Mouse (Mus musculus): ENCODE measurements around the gene D930048N14Rik. TPM values are rescaled to one million over a fixed set of nuclear protein-coding genes. Genes with fewer than 3 reads are reported as not detected.
"Not testable (repeated sequence)": the region's sequence is repeated elsewhere in the genome, so short reads cannot be mapped to it uniquely, and the experiment has no call there.

The D930048N14Rik gene
- polyA plus RNA-seq, 1 experiment = 0.22 TPM

DNA sequence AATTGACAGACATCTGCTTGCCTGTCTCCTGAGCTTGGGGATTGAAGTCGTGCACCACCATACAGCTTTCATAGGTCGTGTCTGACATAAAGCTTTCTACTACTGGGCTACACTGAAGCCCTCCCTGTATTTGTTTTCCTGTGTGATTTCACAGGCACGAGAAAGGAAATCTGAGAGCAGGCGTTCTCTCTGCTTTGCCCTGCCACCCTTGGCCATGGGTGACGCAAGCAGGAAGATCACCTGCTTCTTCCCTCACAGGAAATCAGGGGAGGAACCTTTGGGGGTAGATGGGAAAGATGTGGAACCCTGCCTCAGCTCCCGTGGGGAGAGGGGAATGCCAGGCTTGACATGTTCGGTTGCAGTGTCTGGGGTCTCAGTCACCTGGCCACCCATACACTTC, 7.5 kb downstream of the D930048N14Rik start:
- Histone ChIP-seq H3ac (ENCODE audit: control insufficient read depth, insufficient read length, low read depth) (no peak overlapping the region), H3K4me3 (ENCODE audit: insufficient read depth, poor library complexity, severe bottlenecking) (no peak overlapping the region), H3K79me2 (ENCODE audit: control insufficient read depth, insufficient read depth) (no peaks in the 10 kb centered on the region), H3K27me3 (ENCODE audit: control insufficient read depth, insufficient read depth, insufficient read length) (no peaks in the 10 kb centered on the region), H3K79me3 (ENCODE audit: low read depth) (no peaks in the 10 kb centered on the region), H3K36me3 (ENCODE audit: control insufficient read depth, insufficient read depth) (no peaks in the 10 kb centered on the region)
- no peak for TF ChIP-seq FOSL1 (IDR thresholded peaks at IDR 0.05; ENCODE audit: insufficient read depth, low read length, poor library complexity, severe bottlenecking)
- TF ChIP-seq USF1 (IDR thresholded peaks at IDR 0.05; ENCODE audit: low read depth) = no peak
- no peak for TF ChIP-seq CTCF (IDR thresholded peaks at IDR 0.05; ENCODE audit: control insufficient read depth, insufficient read depth, insufficient read length)
- TF ChIP-seq CEBPB (IDR thresholded peaks at IDR 0.05; ENCODE audit: low read depth) = no peak
- TF ChIP-seq MYOD1 (IDR thresholded peaks at IDR 0.05; ENCODE audit: control insufficient read depth, insufficient read length, low read depth) = no peak
- no peak for TF ChIP-seq MYOG (IDR thresholded peaks at IDR 0.05; ENCODE audit: control insufficient read depth, extremely low read depth, insufficient read length)
- no peak for TF ChIP-seq MAX (IDR thresholded peaks at IDR 0.05)

DNA sequence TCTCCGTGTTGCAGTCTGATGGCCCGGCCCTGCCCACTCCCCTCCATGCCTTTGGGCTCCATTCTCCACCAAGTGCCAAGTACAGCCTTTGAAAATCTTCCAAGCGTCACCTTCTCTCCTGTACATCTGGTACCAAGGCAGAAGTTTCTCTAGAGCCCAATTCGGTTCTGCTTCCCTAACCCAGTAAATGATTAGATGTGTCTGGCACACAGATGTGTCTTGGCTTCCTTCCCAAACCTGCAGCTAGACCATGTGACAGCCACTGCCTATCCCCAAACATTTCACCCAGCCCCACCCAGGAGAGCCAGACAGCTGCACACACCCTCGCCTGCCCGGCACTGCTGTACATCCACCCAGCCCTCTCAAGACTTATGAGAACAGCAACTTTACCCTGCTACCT, 8.0 kb downstream of the D930048N14Rik start:
- Histone ChIP-seq H3K36me3 (ENCODE audit: control insufficient read depth, insufficient read depth) (no peaks in the 10 kb centered on the region), H3K79me3 (ENCODE audit: low read depth) (no peaks in the 10 kb centered on the region), H3ac (ENCODE audit: control insufficient read depth, insufficient read length, low read depth) (no peak overlapping the region), H3K4me3 (ENCODE audit: insufficient read depth, poor library complexity, severe bottlenecking) (no peak overlapping the region), H3K79me2 (ENCODE audit: control insufficient read depth, insufficient read depth) (no peaks in the 10 kb centered on the region), H3K27me3 (ENCODE audit: control insufficient read depth, insufficient read depth, insufficient read length) (no peaks in the 10 kb centered on the region)
- TF ChIP-seq USF1 (IDR thresholded peaks at IDR 0.05; ENCODE audit: low read depth) = peak; percentile 42
- TF ChIP-seq MYOD1 (IDR thresholded peaks at IDR 0.05; ENCODE audit: control insufficient read depth, insufficient read length, low read depth) = no peak

DNA sequence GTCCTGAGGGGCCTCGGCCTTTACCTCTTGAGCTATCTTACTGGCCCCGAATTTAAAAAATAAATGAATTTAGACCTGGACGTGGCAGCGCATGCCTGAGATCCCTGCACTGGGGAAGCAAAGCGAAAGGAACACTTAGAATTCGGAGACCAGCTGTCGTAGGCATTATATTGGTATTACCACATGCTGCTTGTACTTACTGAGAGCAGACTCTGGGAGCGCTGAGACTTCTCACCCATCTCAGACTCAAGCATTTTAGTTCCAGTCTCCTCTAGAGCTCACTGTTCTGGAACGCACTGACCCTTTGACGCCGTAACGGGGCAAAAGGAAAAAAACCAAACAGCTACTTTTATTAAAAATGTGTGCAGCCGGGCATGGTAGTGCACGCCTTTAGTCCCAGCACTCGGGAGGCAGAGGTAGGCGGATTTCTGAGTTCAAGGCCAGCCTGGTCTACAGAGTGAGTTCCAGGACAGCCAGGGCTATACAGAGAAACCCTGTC, 11.2 kb downstream of the D930048N14Rik start:
- Histone ChIP-seq H3K36me3 (ENCODE audit: control insufficient read depth, insufficient read depth) (no peaks in the 10 kb centered on the region), H3ac (ENCODE audit: control insufficient read depth, insufficient read length, low read depth) (no peak overlapping the region), H3K79me3 (ENCODE audit: low read depth) (no peaks in the 10 kb centered on the region), H3K79me2 (ENCODE audit: control insufficient read depth, insufficient read depth) (no peaks in the 10 kb centered on the region), H3K27me3 (ENCODE audit: control insufficient read depth, insufficient read depth, insufficient read length) (no peaks in the 10 kb centered on the region), H3K4me3 (ENCODE audit: insufficient read depth, poor library complexity, severe bottlenecking) (no peak overlapping the region)
- TF ChIP-seq MYOD1 (IDR thresholded peaks at IDR 0.05; ENCODE audit: control insufficient read depth, insufficient read length, low read depth) (no peak), MYOG (IDR thresholded peaks at IDR 0.05; ENCODE audit: control insufficient read depth, extremely low read depth, insufficient read length) (no peak), CEBPB (IDR thresholded peaks at IDR 0.05; ENCODE audit: low read depth) (no peak), USF1 (IDR thresholded peaks at IDR 0.05; ENCODE audit: low read depth) (no peak), MAX (IDR thresholded peaks at IDR 0.05) (no peak), CTCF (IDR thresholded peaks at IDR 0.05; ENCODE audit: control insufficient read depth, insufficient read depth, insufficient read length) (no peak), FOSL1 (IDR thresholded peaks at IDR 0.05; ENCODE audit: insufficient read depth, low read length, poor library complexity, severe bottlenecking) (no peak)

GRCm38 (mm10) chr11:51662632-51663031, 11.9 kb downstream of the D930048N14Rik start:
- no peaks in the 10 kb centered on the region for H3K79me2 ChIP-seq (ENCODE audit: control insufficient read depth, insufficient read depth)
- no peak overlapping the region for H3K4me3 ChIP-seq (ENCODE audit: insufficient read depth, poor library complexity, severe bottlenecking)
- H3ac ChIP-seq (ENCODE audit: control insufficient read depth, insufficient read length, low read depth) = no peak overlapping the region
- TF ChIP-seq MYOG (IDR thresholded peaks at IDR 0.05; ENCODE audit: control insufficient read depth, extremely low read depth, insufficient read length) (no peak), FOSL1 (IDR thresholded peaks at IDR 0.05; ENCODE audit: insufficient read depth, low read length, poor library complexity, severe bottlenecking) (no peak), CEBPB (IDR thresholded peaks at IDR 0.05; ENCODE audit: low read depth) (no peak), MAX (IDR thresholded peaks at IDR 0.05) (no peak), MYOD1 (IDR thresholded peaks at IDR 0.05; ENCODE audit: control insufficient read depth, insufficient read length, low read depth) (no peak)
- H3K36me3 ChIP-seq (ENCODE audit: control insufficient read depth, insufficient read depth) = no peaks in the 10 kb centered on the region
- no peaks in the 10 kb centered on the region for H3K27me3 ChIP-seq (ENCODE audit: control insufficient read depth, insufficient read depth, insufficient read length)
- H3K79me3 ChIP-seq (ENCODE audit: low read depth) = no peaks in the 10 kb centered on the region

DNA sequence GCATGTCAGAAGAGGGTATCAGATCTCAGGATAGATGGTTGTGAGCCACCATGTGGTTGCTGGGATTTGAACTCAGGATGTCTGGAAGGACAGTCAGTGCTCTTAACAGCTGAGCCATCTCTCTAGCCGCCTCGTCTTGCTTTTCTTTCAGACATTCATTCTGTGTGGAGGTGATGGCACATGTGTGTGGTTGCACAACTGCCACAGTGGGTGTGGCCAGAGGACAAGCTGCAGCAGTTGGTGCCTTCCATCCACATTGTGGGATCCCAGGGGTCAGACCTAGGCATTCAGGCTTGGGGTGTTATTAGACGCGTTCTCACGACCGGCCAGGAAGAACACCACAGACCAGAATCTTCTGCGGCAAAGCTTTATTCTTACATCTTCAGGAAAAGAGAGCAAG, 14.0 kb downstream of the D930048N14Rik start:
- H3K79me3 ChIP-seq (ENCODE audit: low read depth); H3K36me3 ChIP-seq (ENCODE audit: control insufficient read depth, insufficient read depth); H3K79me2 ChIP-seq (ENCODE audit: control insufficient read depth, insufficient read depth); H3K4me3 ChIP-seq (ENCODE audit: insufficient read depth, poor library complexity, severe bottlenecking); H3ac ChIP-seq (ENCODE audit: control insufficient read depth, insufficient read length, low read depth); H3K27me3 ChIP-seq (ENCODE audit: control insufficient read depth, insufficient read depth, insufficient read length): not testable (repeated sequence)

DNA sequence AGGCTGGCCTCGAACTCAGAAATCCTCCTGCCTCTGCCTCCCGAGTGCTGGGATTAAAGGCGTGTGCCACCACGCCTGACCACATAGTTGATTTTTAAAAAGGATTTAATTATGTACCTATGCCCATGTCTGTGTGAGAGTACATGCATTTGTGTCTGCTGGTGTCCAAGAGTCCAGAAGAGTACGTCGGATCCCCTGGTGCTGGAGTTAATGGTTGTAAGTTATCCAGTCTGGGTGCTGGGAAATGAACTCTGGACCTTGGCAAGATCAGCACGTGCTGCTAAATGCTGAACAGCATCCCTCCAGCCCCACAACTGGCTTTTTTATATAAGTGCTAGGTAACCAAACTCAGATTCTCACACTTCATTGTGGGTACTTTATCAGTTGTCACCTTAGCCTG, 20.1 kb downstream of the D930048N14Rik start:
- H3ac ChIP-seq (ENCODE audit: control insufficient read depth, insufficient read length, low read depth) = no peak overlapping the region
- H3K4me3 ChIP-seq (ENCODE audit: insufficient read depth, poor library complexity, severe bottlenecking) = no peak overlapping the region
- H3K36me3 ChIP-seq (ENCODE audit: control insufficient read depth, insufficient read depth) = no peaks in the 10 kb centered on the region
- H3K79me3 ChIP-seq (ENCODE audit: low read depth) = no peaks in the 10 kb centered on the region
- TF ChIP-seq FOSL1 (IDR thresholded peaks at IDR 0.05; ENCODE audit: insufficient read depth, low read length, poor library complexity, severe bottlenecking) (no peak), MYOG (IDR thresholded peaks at IDR 0.05; ENCODE audit: control insufficient read depth, extremely low read depth, insufficient read length) (no peak), CEBPB (IDR thresholded peaks at IDR 0.05; ENCODE audit: low read depth) (no peak), MYOD1 (IDR thresholded peaks at IDR 0.05; ENCODE audit: control insufficient read depth, insufficient read length, low read depth) (no peak), MAX (IDR thresholded peaks at IDR 0.05) (no peak), CTCF (IDR thresholded peaks at IDR 0.05; ENCODE audit: control insufficient read depth, insufficient read depth, insufficient read length) (no peak), USF1 (IDR thresholded peaks at IDR 0.05; ENCODE audit: low read depth) (no peak)
- no peaks in the 10 kb centered on the region for H3K79me2 ChIP-seq (ENCODE audit: control insufficient read depth, insufficient read depth)
- no peaks in the 10 kb centered on the region for H3K27me3 ChIP-seq (ENCODE audit: control insufficient read depth, insufficient read depth, insufficient read length)
